Mouse (Mus musculus): ENCODE data around the gene Hist2h2ab. TPM values are rescaled to one million over a fixed set of nuclear protein-coding genes. Genes with fewer than 3 reads are reported as not detected.
A peak's percentile ranks its signal among the peaks of the same experiment; 100 is the strongest.
"Not testable (repeated sequence)": the region's sequence is repeated elsewhere in the genome, so short reads cannot be mapped to it uniquely, and the experiment has no call there.

The Hist2h2ab gene
- polyA plus RNA-seq, 1 experiment from 2014 or later: 0.78 TPM

- peak; percentile 91 for ATAC-seq (ENCODE audit: low read depth)
- Histone ChIP-seq H3K4me1 (ENCODE audit: control insufficient read depth, insufficient read depth, low read length) (peaks cover 23% of the 10 kb centered on the region), H3K4me2 (ENCODE audit: low read depth, low read length) (peak within 1 kb of the TSS; percentile 62), H3K4me3 (ENCODE audit: low read depth, low read length) (peak within 1 kb of the TSS; percentile 47), H3K27ac (replicated peaks; ENCODE audit: low read depth, low read length) (peak within 1 kb of the TSS; percentile 81), H3K9ac (ENCODE audit: low read depth, low read length) (peak within 1 kb of the TSS; percentile 70)
- H3K27me3 ChIP-seq (replicated peaks; ENCODE audit: control insufficient read depth, insufficient read depth, low read length); H3K36me3 ChIP-seq (ENCODE audit: control insufficient read depth, insufficient read depth, low read length); DNase-seq (ENCODE audit: low spot score); H3K9me3 ChIP-seq (ENCODE audit: control insufficient read depth, low read length): not testable (repeated sequence)
- WGBS: 0% methylated on average over 3 of the region's 68 CpGs
Observed at GRCm38 (mm10) chr3:96238954-96239793, 19.5 kb downstream of the Hist2h2ab start, which contains the start of gene Hist2h3c2. Gene Hist2h3c2 (minus strand): TSS chr3:96239127.

DNA sequence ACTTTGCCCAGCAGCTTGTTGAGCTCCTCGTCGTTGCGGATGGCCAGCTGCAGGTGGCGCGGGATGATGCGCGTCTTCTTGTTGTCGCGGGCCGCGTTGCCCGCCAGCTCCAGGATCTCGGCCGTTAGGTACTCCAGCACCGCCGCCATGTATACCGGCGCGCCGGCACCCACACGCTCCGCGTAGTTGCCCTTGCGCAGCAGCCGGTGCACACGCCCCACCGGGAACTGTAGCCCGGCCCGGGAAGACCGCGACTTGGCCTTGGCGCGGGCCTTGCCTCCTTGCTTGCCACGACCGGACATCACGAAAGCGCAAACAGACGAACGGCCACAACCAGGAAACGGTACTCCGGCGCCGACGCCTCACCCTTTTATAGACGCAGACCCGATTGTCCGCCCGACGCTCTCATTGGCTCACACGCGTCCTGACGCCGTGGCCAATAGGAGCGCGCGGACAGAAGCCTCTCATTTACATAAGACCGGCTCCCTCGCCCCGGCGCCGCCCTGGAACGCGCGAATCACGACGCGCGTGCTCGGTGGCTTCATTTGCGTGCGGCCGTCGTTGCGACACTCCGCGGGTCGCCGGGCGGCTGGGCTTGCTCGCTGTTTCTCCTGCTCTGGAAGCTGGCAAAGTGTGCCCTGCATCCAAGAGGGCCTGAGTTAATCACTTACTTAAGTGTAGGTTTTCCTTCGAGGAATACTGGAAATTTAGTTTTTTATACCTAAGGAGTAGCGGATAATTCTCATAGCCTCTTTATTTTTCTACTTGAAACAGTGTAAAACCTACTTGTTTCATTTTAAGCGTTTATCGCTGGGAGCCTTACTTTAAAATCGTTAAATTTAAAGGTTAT is 20.5 kb downstream of the Hist2h2ab start, which contains the start of gene Hist2h2aa2:
Gene Hist2h2aa2, minus strand, starts transcription at position 328 of the 850 bp plus-strand sequence.
- peak within 1 kb of the TSS; percentile 31 for H3K4me3 ChIP-seq (ENCODE audit: low read depth, low read length)
- H3K9me3 ChIP-seq (ENCODE audit: control insufficient read depth, low read length); H3K36me3 ChIP-seq (ENCODE audit: control insufficient read depth, insufficient read depth, low read length); H3K27me3 ChIP-seq (replicated peaks; ENCODE audit: control insufficient read depth, insufficient read depth, low read length): not testable (repeated sequence)
- peak; percentile 82 for ATAC-seq (ENCODE audit: low read depth)
- peak within 1 kb of the TSS; percentile 52 for H3K4me2 ChIP-seq (ENCODE audit: low read depth, low read length)
- 20% methylated on average over 6 of the region's 85 CpGs for WGBS
- H3K9ac ChIP-seq (ENCODE audit: low read depth, low read length): peak within 1 kb of the TSS; percentile 62
- DNase-seq (ENCODE audit: low spot score): peak; percentile 80
- H3K27ac ChIP-seq (replicated peaks; ENCODE audit: low read depth, low read length): peak within 1 kb of the TSS; percentile 95
- H3K4me1 ChIP-seq (ENCODE audit: control insufficient read depth, insufficient read depth, low read length): peaks cover 29% of the 10 kb centered on the region

DNA sequence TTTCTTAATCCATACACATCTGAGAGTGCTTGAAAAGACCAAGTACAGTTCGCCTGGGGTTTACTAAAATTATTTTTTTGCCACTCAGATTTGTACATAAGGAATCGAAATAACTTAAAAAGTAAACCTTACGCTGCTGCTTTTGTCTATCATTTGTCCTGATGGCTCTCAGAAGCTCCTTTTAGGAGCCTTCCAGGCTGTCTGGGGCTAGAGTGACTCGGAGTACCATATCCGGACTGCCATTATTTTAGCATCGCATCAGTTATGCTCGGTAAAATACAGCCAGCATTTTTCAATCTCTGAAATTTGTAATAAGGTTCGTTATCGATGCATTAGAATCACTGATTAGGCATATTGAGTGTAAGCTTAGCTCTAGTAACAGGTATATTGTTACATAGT is 21.1 kb downstream of the Hist2h2ab start:
- no peak for DNase-seq (ENCODE audit: low spot score)
- H3K4me1 ChIP-seq (ENCODE audit: control insufficient read depth, insufficient read depth, low read length): peaks cover 29% of the 10 kb centered on the region

GRCm38 (mm10) chr3:96243921-96244572 is 24.4 kb downstream of the Hist2h2ab start:
- peak overlapping the region; percentile 54; the same call in 1 of the 2 replicates for H3K4me3 ChIP-seq (ENCODE audit: low read depth, low read length)
- H3K27ac ChIP-seq (replicated peaks; ENCODE audit: low read depth, low read length): peak overlapping the region; percentile 98
- H3K4me1 ChIP-seq (ENCODE audit: control insufficient read depth, insufficient read depth, low read length): peaks cover 21% of the 10 kb centered on the region
- H3K9ac ChIP-seq (ENCODE audit: low read depth, low read length): peak overlapping the region; percentile 82
- H3K27me3 ChIP-seq (replicated peaks; ENCODE audit: control insufficient read depth, insufficient read depth, low read length): no peaks in the 10 kb centered on the region
- no peaks in the 10 kb centered on the region for H3K36me3 ChIP-seq (ENCODE audit: control insufficient read depth, insufficient read depth, low read length)
- WGBS: 78% methylated on average over 7 of the region's 7 CpGs
- DNase-seq (ENCODE audit: low spot score) (no peak), ATAC-seq (ENCODE audit: low read depth) (no peak)
- no peaks in the 10 kb centered on the region for H3K9me3 ChIP-seq (ENCODE audit: control insufficient read depth, low read length)
- peak overlapping the region; percentile 74 for H3K4me2 ChIP-seq (ENCODE audit: low read depth, low read length)

More for the DNA sequence above, 21.1 kb downstream of the Hist2h2ab start:
- Histone ChIP-seq H3K9ac (ENCODE audit: low read depth, low read length) (peak overlapping the region; percentile 62), H3K27me3 (replicated peaks; ENCODE audit: control insufficient read depth, insufficient read depth, low read length) (no peaks in the 10 kb centered on the region), H3K4me2 (ENCODE audit: low read depth, low read length) (peak overlapping the region; percentile 52), H3K9me3 (ENCODE audit: control insufficient read depth, low read length) (no peaks in the 10 kb centered on the region), H3K27ac (replicated peaks; ENCODE audit: low read depth, low read length) (peak overlapping the region; percentile 95), H3K36me3 (ENCODE audit: control insufficient read depth, insufficient read depth, low read length) (no peaks in the 10 kb centered on the region), H3K4me3 (ENCODE audit: low read depth, low read length) (peak overlapping the region; percentile 29)
- 78% methylated on average over 9 of the region's 9 CpGs for WGBS
- no peak for ATAC-seq (ENCODE audit: low read depth)

- H3K27me3 ChIP-seq (replicated peaks; ENCODE audit: control insufficient read depth, insufficient read depth, low read length); H3K9me3 ChIP-seq (ENCODE audit: control insufficient read depth, low read length); H3K36me3 ChIP-seq (ENCODE audit: control insufficient read depth, insufficient read depth, low read length): not testable (repeated sequence)
- Histone ChIP-seq H3K4me3 (ENCODE audit: low read depth, low read length) (peak within 1 kb of the TSS; percentile 54), H3K4me1 (ENCODE audit: control insufficient read depth, insufficient read depth, low read length) (peaks cover 21% of the 10 kb centered on the region), H3K27ac (replicated peaks; ENCODE audit: low read depth, low read length) (peak within 1 kb of the TSS; percentile 98), H3K4me2 (ENCODE audit: low read depth, low read length) (peak within 1 kb of the TSS; percentile 74), H3K9ac (ENCODE audit: low read depth, low read length) (peak within 1 kb of the TSS; percentile 82)
- peak; percentile 90 for ATAC-seq (ENCODE audit: low read depth)
- DNase-seq (ENCODE audit: low spot score): peak; percentile 75
- under 1% methylated on average over 14 of the region's 88 CpGs for WGBS
Observed at GRCm38 (mm10) chr3:96245003-96245886, 25.6 kb downstream of the Hist2h2ab start, which contains the start of gene Hist2h2aa1. Gene Hist2h2aa1 (plus strand): TSS chr3:96245497.

DNA sequence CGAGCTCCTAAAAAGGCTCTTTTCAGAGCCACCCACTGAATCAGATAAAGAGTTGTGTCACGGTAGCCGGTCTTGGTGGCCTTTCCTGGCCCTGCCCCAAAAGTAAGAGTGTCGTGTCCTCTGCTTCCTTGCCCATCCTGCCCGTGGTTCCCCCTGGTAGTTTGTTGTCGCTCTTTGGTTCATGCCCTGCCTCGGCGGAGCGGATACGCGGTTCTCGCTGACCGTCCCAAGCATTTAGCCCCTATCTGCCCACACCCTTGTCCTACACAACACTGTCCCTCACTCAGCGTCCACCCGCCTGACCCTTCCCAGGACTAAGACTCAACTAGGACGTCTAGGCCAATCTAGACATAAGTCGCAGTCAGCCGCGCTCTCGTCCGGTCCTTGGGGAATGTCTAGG is 26.4 kb downstream of the Hist2h2ab start:
- H3K4me3 ChIP-seq (ENCODE audit: low read depth, low read length): peak overlapping the region; percentile 29
- peaks cover 19% of the 10 kb centered on the region for H3K4me1 ChIP-seq (ENCODE audit: control insufficient read depth, insufficient read depth, low read length)
- H3K9me3 ChIP-seq (ENCODE audit: control insufficient read depth, low read length); H3K4me2 ChIP-seq (ENCODE audit: low read depth, low read length); H3K36me3 ChIP-seq (ENCODE audit: control insufficient read depth, insufficient read depth, low read length); ATAC-seq (ENCODE audit: low read depth); DNase-seq (ENCODE audit: low spot score); H3K27me3 ChIP-seq (replicated peaks; ENCODE audit: control insufficient read depth, insufficient read depth, low read length): not testable (repeated sequence)
- peak overlapping the region; percentile 53 for H3K9ac ChIP-seq (ENCODE audit: low read depth, low read length)
- 1% methylated on average over 9 of the region's 21 CpGs for WGBS
- H3K27ac ChIP-seq (replicated peaks; ENCODE audit: low read depth, low read length): peak overlapping the region; percentile 74

DNA sequence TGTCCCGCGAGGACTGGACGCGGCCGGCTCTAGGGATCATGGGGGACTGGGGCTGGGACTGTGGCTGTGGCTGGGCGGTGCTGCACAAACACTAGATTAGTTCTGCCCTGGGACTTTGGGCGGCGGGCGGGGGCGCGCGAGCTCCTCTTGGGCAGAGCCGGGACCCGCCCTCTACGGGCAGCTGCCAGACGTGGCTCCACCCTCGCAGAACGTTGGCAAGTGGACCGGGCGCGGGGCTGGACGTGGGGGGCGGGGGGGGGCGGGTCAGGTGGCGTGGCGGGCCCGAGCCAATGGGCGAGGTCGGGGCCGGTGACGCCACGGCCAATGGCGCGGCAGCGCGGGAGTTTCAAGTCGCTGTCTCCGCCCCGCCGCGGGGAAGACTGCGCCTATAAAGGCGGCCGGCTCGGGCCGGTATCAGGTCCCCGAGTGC is 26.8 kb downstream of the Hist2h2ab start, which contains the start of gene Hist2h3c1:
Gene Hist2h3c1, plus strand, starts transcription at position 259 of the 430 bp plus-strand sequence.
- no CpG with 5 or more reads among the region's 47 CpGs for WGBS
- not testable (repeated sequence) for H3K36me3 ChIP-seq (ENCODE audit: control insufficient read depth, insufficient read depth, low read length); DNase-seq (ENCODE audit: low spot score); H3K27me3 ChIP-seq (replicated peaks; ENCODE audit: control insufficient read depth, insufficient read depth, low read length); H3K9me3 ChIP-seq (ENCODE audit: control insufficient read depth, low read length)
- H3K4me2 ChIP-seq (ENCODE audit: low read depth, low read length): peak within 1 kb of the TSS; percentile 57
- H3K27ac ChIP-seq (replicated peaks; ENCODE audit: low read depth, low read length): peak within 1 kb of the TSS; percentile 74
- peaks cover 18% of the 10 kb centered on the region for H3K4me1 ChIP-seq (ENCODE audit: control insufficient read depth, insufficient read depth, low read length)
- H3K4me3 ChIP-seq (ENCODE audit: low read depth, low read length): peak within 1 kb of the TSS; percentile 40
- H3K9ac ChIP-seq (ENCODE audit: low read depth, low read length): peak within 1 kb of the TSS; percentile 71
- ATAC-seq (ENCODE audit: low read depth): peak; percentile 91

Data from embryonic facial prominence, embryonic 14.5 days (tissue).